Mouse (Mus musculus) lung, postnatal 0 days (tissue): Measurements from ENCODE around the gene Smim6. TPM values are rescaled to one million over a fixed set of nuclear protein-coding genes. Genes with fewer than 3 reads are reported as not detected.

ENCODE experiments used
- ATAC-seq: fragments of 200-750 bp; cut with Nextera tagmentation; 2 replicates; pipeline ENCODE4 v1.8.0; 2017; ENCODE audit warnings: moderate library complexity
- DNase-seq: peaks from one replicate; pipeline ENCODE4 v3.0.0-alpha.2; 2016; ENCODE audit warnings: low spot score
- H3K27ac ChIP-seq: fragments of 300-500 bp; sonication (generic); 2 replicates; pipeline ENCODE4 v1.5.1; 2014; ENCODE audit warnings: antibody characterized with exemption, mild to moderate bottlenecking, low read length, mixed read lengths
- H3K27me3 ChIP-seq: fragments of 300-500 bp; sonication (generic); replicated peaks from 2 replicates; pipeline ENCODE4 v1.6.1; 2014; ENCODE audit warnings: low read length, mixed read lengths; ENCODE audit not compliant: insufficient read depth
- H3K36me3 ChIP-seq: fragments of 300-500 bp; sonication (generic); 2 replicates; pipeline ENCODE4 v1.6.1; 2014; ENCODE audit warnings: low read length, mixed read lengths; ENCODE audit not compliant: insufficient read depth
- H3K4me1 ChIP-seq: fragments of 300-500 bp; sonication (generic); 2 replicates; pipeline ENCODE4 v1.6.1; 2014; ENCODE audit warnings: antibody characterized with exemption, low read depth, low read length, mixed read lengths; ENCODE audit not compliant: insufficient read depth
- H3K4me2 ChIP-seq: fragments of 300-500 bp; sonication (generic); replicated peaks from 2 replicates; pipeline ENCODE4 v1.6.1; 2014; ENCODE audit warnings: low read depth, mild to moderate bottlenecking, low read length, moderate library complexity, mixed read lengths
- H3K4me3 ChIP-seq: fragments of 300-500 bp; sonication (generic); 2 replicates; pipeline ENCODE4 v1.5.1; 2014; ENCODE audit warnings: low read depth, low read length
- H3K9ac ChIP-seq: fragments of 300-500 bp; sonication (generic); replicated peaks from 2 replicates; pipeline ENCODE4 v1.6.1; 2014; ENCODE audit warnings: low read depth, mild to moderate bottlenecking
- H3K9me3 ChIP-seq: fragments of 300-500 bp; sonication (generic); 2 replicates; pipeline ENCODE4 v1.6.1; 2016; ENCODE audit warnings: low read length, mixed read lengths
- CTCF ChIP-seq: IDR thresholded peaks from 2 replicates; pipeline ENCODE4 v1.5.1; 2016; ENCODE audit warnings: antibody characterized with exemption, mild to moderate bottlenecking
- EP300 ChIP-seq: IDR thresholded peaks from 2 replicates; pipeline ENCODE4 v1.6.1; 2016; ENCODE audit warnings: antibody characterized with exemption, mild to moderate bottlenecking, control low read depth
- WGBS: fragments of 180-500 bp; shearing (Covaris S2); extraction: QIAGEN DNeasy Blood & Tissue Kit; methylation state at CpG from one replicate; pipeline ENCODE4 v1.1.7; 2014; 5-methylcytosine and 5-hydroxymethylcytosine counted together
- polyA plus RNA-seq: library from polyadenylated mRNA; unstranded; fragments of >200 nt; fragmentation: Nextera tagmentation; extraction: Ambion mirVana; gene quantifications from 2 replicates; pipeline ENCODE4 v1.2.1, GENCODE M21; 2015

Smim6 gene
- polyA plus RNA-seq, 1 experiment from 2014 or later, result 61.5 TPM

GRCm38 (mm10) chr11:115929031-115929430 is 17.2 kb downstream of the Smim6 start:
- Histone ChIP-seq H3K4me1 (peaks cover 4% of the 10 kb centered on the region; the same call in 1 of the 2 replicates), H3K4me3 (no peak overlapping the region), H3K36me3 (0 out of 2 replicates have a peak, but pooled peaks cover 11% of the 10 kb centered on the region), H3K9ac (no peak overlapping the region), H3K9me3 (no peaks in the 10 kb centered on the region), H3K27me3 (no peaks in the 10 kb centered on the region), H3K27ac (no peak overlapping the region), H3K4me2 (no peak overlapping the region)
- TF ChIP-seq CTCF, result no peak
- TF ChIP-seq EP300, result no peak
- 88% methylated on average over 8 of the region's 8 CpGs for WGBS
- ATAC-seq (no peak), DNase-seq (no peak)

- DNase-seq (no peak), ATAC-seq (no peak)
- H3K36me3 ChIP-seq, result 0 out of 2 replicates have a peak, but pooled peaks cover 11% of the 10 kb centered on the region
- H3K9me3 ChIP-seq, result no peaks in the 10 kb centered on the region
- no peaks in the 10 kb centered on the region for H3K27me3 ChIP-seq
- H3K4me1 ChIP-seq, result peaks cover 7% of the 10 kb centered on the region; the same call in 1 of the 2 replicates
- H3K9ac ChIP-seq, result no peak overlapping the region
- no peak overlapping the region for H3K27ac ChIP-seq
- no peak overlapping the region for H3K4me3 ChIP-seq
- 83% methylated on average over 2 of the region's 3 CpGs for WGBS
- no peak for TF ChIP-seq EP300
- no peak for TF ChIP-seq CTCF
- H3K4me2 ChIP-seq, result no peak overlapping the region
These were observed 18.0 kb downstream of the Smim6 start for GRCm38 (mm10) chr11:115929818-115930217.

- 65% methylated on average over 3 of the region's 3 CpGs for WGBS
- no peak for TF ChIP-seq CTCF
- no peak for TF ChIP-seq EP300
These were observed 19.4 kb downstream of the Smim6 start for GRCm38 (mm10) chr11:115931235-115931634.

GRCm38 (mm10) chr11:115933108-115933746 is 21.4 kb downstream of the Smim6 start, which contains the start of the genes Sap30bp and Recql5:
Gene Sap30bp, plus strand, starts transcription at chr11:115933282.
Gene Recql5, minus strand, starts transcription at chr11:115933477.
- H3K4me2 ChIP-seq, result peak within 1 kb of the TSS; percentile 69
- 0 out of 2 replicates have a peak within 1 kb of the TSS, but pooled peaks have one; percentile 22 for H3K27ac ChIP-seq
- TF ChIP-seq CTCF (no peak), EP300 (0 out of 2 replicates have a peak, but pooled peaks have one; percentile 44)
- peak within 1 kb of the TSS; percentile 71 for H3K4me3 ChIP-seq
- no peaks in the 10 kb centered on the region for H3K27me3 ChIP-seq
- WGBS, result under 1% methylated on average over 28 of the region's 28 CpGs
- ATAC-seq (peak; percentile 100), DNase-seq (peak; percentile 99)
- H3K4me1 ChIP-seq, result peaks cover 7% of the 10 kb centered on the region; the same call in 1 of the 2 replicates
- H3K36me3 ChIP-seq, result peaks cover 6% of the 10 kb centered on the region; the same call in 1 of the 2 replicates
- H3K9ac ChIP-seq, result peak within 1 kb of the TSS; percentile 62
- no peaks in the 10 kb centered on the region for H3K9me3 ChIP-seq

More at GRCm38 (mm10) chr11:115931235-115931634, 19.4 kb downstream of the Smim6 start:
- no peak overlapping the region for H3K4me3 ChIP-seq
- no peak overlapping the region for H3K4me2 ChIP-seq
- H3K4me1 ChIP-seq, result peaks cover 7% of the 10 kb centered on the region; the same call in 1 of the 2 replicates
- DNase-seq (no peak), ATAC-seq (no peak)
- no peaks in the 10 kb centered on the region for H3K9me3 ChIP-seq
- no peak overlapping the region for H3K9ac ChIP-seq
- H3K27ac ChIP-seq, result no peak overlapping the region
- H3K36me3 ChIP-seq, result 0 out of 2 replicates have a peak, but pooled peaks cover 7% of the 10 kb centered on the region
- H3K27me3 ChIP-seq, result no peaks in the 10 kb centered on the region

GRCm38 (mm10) chr11:115933747-115934110 is 21.9 kb downstream of the Smim6 start:
- no peaks in the 10 kb centered on the region for H3K9me3 ChIP-seq
- DNase-seq, result no peak
- H3K4me2 ChIP-seq, result peak overlapping the region; percentile 69
- H3K27ac ChIP-seq, result 0 out of 2 replicates have a peak overlapping the region, but pooled peaks have one; percentile 22
- no peak for TF ChIP-seq CTCF
- TF ChIP-seq EP300, result no peak
- peaks cover 7% of the 10 kb centered on the region; the same call in 1 of the 2 replicates for H3K4me1 ChIP-seq
- peak overlapping the region; percentile 71 for H3K4me3 ChIP-seq
- peaks cover 9% of the 10 kb centered on the region; the same call in 1 of the 2 replicates for H3K36me3 ChIP-seq
- WGBS, result 2% methylated on average over 16 of the region's 16 CpGs
- no peaks in the 10 kb centered on the region for H3K27me3 ChIP-seq
- H3K9ac ChIP-seq, result peak overlapping the region; percentile 62
- peak; percentile 17 for ATAC-seq

GRCm38 (mm10) chr11:115939690-115940329 is 28.0 kb downstream of the Smim6 start:
- Histone ChIP-seq H3K27ac (no peak overlapping the region), H3K27me3 (no peaks in the 10 kb centered on the region), H3K9ac (no peak overlapping the region), H3K4me2 (no peak overlapping the region), H3K36me3 (peaks cover 30% of the 10 kb centered on the region; the same call in 1 of the 2 replicates), H3K9me3 (no peaks in the 10 kb centered on the region), H3K4me3 (no peak overlapping the region), H3K4me1 (no peaks in the 10 kb centered on the region)
- WGBS, result 32% methylated on average over 6 of the region's 6 CpGs
- ATAC-seq, result peak; percentile 53; the same call in 1 of the 2 replicates
- peak; percentile 88 for DNase-seq
- TF ChIP-seq CTCF (peak; percentile 88), EP300 (no peak)
